Mouse (Mus musculus): Measurements from ENCODE around the gene Cep95.
A peak's percentile ranks its signal among the peaks of the same experiment; 100 is the strongest.
"Not testable (repeated sequence)": the region's sequence is repeated elsewhere in the genome, so short reads cannot be mapped to it uniquely, and the experiment has no call there.

The Cep95 gene

GRCm38 (mm10) chr11:106788775-106789459, at the start of gene Cep95, which contains the start of gene Ddx5:
Cep95 (plus strand) TSS chr11:106789252.
Ddx5 (minus strand) TSS chr11:106789185.
- DNase-seq = peak; percentile 97 to 98

GRCm38 (mm10) chr11:106740724-106741123, 48.3 kb upstream of the Cep95 start:
- DNase-seq = not testable (repeated sequence)

GRCm38 (mm10) chr11:106741232-106741631, 47.8 kb upstream of the Cep95 start:
- DNase-seq = no peak

GRCm38 (mm10) chr11:106741826-106742225, 47.2 kb upstream of the Cep95 start:
- no peak for DNase-seq

- no peak for DNase-seq
Observed at GRCm38 (mm10) chr11:106742388-106742841, 46.6 kb upstream of the Cep95 start.

- no peak for DNase-seq
Observed at GRCm38 (mm10) chr11:106744949-106745348, 44.1 kb upstream of the Cep95 start.

GRCm38 (mm10) chr11:106749557-106750120, 39.4 kb upstream of the Cep95 start:
- DNase-seq = not testable (repeated sequence)

GRCm38 (mm10) chr11:106750121-106750751, 38.8 kb upstream of the Cep95 start, which contains the start of gene Pecam1:
Pecam1 (minus strand) TSS chr11:106750628.
- DNase-seq = no peak

- DNase-seq = no peak
Observed at GRCm38 (mm10) chr11:106751039-106752018, 37.7 kb upstream of the Cep95 start, which contains the start of gene Milr1. Milr1 (plus strand) TSS chr11:106751226.

- DNase-seq = no peak
Observed at GRCm38 (mm10) chr11:106752103-106752502, 36.9 kb upstream of the Cep95 start.

GRCm38 (mm10) chr11:106753314-106753713, 35.7 kb upstream of the Cep95 start:
- no peak for DNase-seq

- DNase-seq = no peak
Observed at GRCm38 (mm10) chr11:106755583-106755982, 33.5 kb upstream of the Cep95 start.

- no peak for DNase-seq
Observed at GRCm38 (mm10) chr11:106759028-106759427, 30.0 kb upstream of the Cep95 start.

- no peak for DNase-seq
Observed at GRCm38 (mm10) chr11:106760511-106760910, 28.5 kb upstream of the Cep95 start.

- no peak for DNase-seq
Observed at GRCm38 (mm10) chr11:106762139-106762799, 26.8 kb upstream of the Cep95 start.

- DNase-seq = no peak
Observed at GRCm38 (mm10) chr11:106762800-106763185, 26.3 kb upstream of the Cep95 start.

GRCm38 (mm10) chr11:106766611-106767162, 22.4 kb upstream of the Cep95 start:
- no peak for DNase-seq

GRCm38 (mm10) chr11:106767516-106767915, 21.5 kb upstream of the Cep95 start:
- no peak for DNase-seq

- DNase-seq = no peak
Observed at GRCm38 (mm10) chr11:106770195-106770974, 18.7 kb upstream of the Cep95 start.

- DNase-seq = no peak
Observed at GRCm38 (mm10) chr11:106773061-106773460, 16.0 kb upstream of the Cep95 start.

GRCm38 (mm10) chr11:106776960-106777359, 12.1 kb upstream of the Cep95 start:
- DNase-seq = no peak

All from cerebellum, adult 18-20 months (tissue).